Mouse (Mus musculus) embryonic facial prominence, embryonic 14.5 days (tissue): Measurements from ENCODE around the gene Dysf. TPM values are rescaled to one million over a fixed set of nuclear protein-coding genes. Genes with fewer than 3 reads are reported as not detected.
A peak's percentile ranks its signal among the peaks of the same experiment; 100 is the strongest.
"Not testable (repeated sequence)": the region's sequence is repeated elsewhere in the genome, so short reads cannot be mapped to it uniquely, and the experiment has no call there.

Source experiments
- ATAC-seq: fragments of 200-750 bp; cut with Nextera tagmentation; 2 replicates; pipeline ENCODE4 v1.8.0; 2017; ENCODE audit warnings: low read depth, moderate number of reproducible peaks, moderate TSS enrichment
- DNase-seq: peaks from one replicate; pipeline ENCODE4 v3.0.0-alpha.2; 2015; ENCODE audit warnings: low spot score
- H3K27ac ChIP-seq: fragments of 300-500 bp; sonication (generic); replicated peaks from 2 replicates; pipeline ENCODE4 v1.5.1; 2014; ENCODE audit warnings: low read depth, mild to moderate bottlenecking, low read length, moderate library complexity
- H3K27me3 ChIP-seq: fragments of 300-500 bp; sonication (generic); replicated peaks from 2 replicates; pipeline ENCODE4 v1.6.1; 2014; ENCODE audit warnings: low read length; ENCODE audit not compliant: control insufficient read depth, insufficient read depth
- H3K36me3 ChIP-seq: fragments of 300-500 bp; sonication (generic); 2 replicates; pipeline ENCODE4 v1.6.1; 2014; ENCODE audit warnings: low read length, mixed read lengths; ENCODE audit not compliant: control insufficient read depth, insufficient read depth
- H3K4me1 ChIP-seq: fragments of 300-500 bp; sonication (generic); 2 replicates; pipeline ENCODE4 v1.6.1; 2014; ENCODE audit warnings: antibody characterized with exemption, low read length; ENCODE audit not compliant: control insufficient read depth, insufficient read depth
- H3K4me2 ChIP-seq: fragments of 300-500 bp; sonication (generic); 2 replicates; pipeline ENCODE4 v1.6.1; 2014; ENCODE audit warnings: low read depth, mild to moderate bottlenecking, low read length, moderate library complexity, mixed read lengths
- H3K4me3 ChIP-seq: fragments of 300-500 bp; sonication (generic); 2 replicates; pipeline ENCODE4 v1.5.1; 2014; ENCODE audit warnings: low read depth, mild to moderate bottlenecking, low read length
- H3K9ac ChIP-seq: fragments of 300-500 bp; sonication (generic); 2 replicates; pipeline ENCODE4 v1.6.1; 2014; ENCODE audit warnings: low read depth, mild to moderate bottlenecking, low read length, moderate library complexity, mixed read lengths
- H3K9me3 ChIP-seq: fragments of 300-500 bp; sonication (generic); 2 replicates; pipeline ENCODE4 v1.6.1; 2016; ENCODE audit warnings: low read length; ENCODE audit not compliant: control insufficient read depth
- WGBS: fragments of 180-500 bp; shearing (Covaris S2); extraction: QIAGEN DNeasy Blood & Tissue Kit; methylation state at CpG from one replicate; pipeline ENCODE4 v1.1.7; 2014; 5-methylcytosine and 5-hydroxymethylcytosine counted together
- polyA plus RNA-seq: library from polyadenylated mRNA; unstranded; fragments of >200 nt; fragmentation: Nextera tagmentation; extraction: Ambion mirVana; gene quantifications from 2 replicates; pipeline ENCODE4 v1.2.1, GENCODE M21; 2014

Dysf gene
- polyA plus RNA-seq, 1 experiment from 2014 or later, result 17.0 TPM

DNA sequence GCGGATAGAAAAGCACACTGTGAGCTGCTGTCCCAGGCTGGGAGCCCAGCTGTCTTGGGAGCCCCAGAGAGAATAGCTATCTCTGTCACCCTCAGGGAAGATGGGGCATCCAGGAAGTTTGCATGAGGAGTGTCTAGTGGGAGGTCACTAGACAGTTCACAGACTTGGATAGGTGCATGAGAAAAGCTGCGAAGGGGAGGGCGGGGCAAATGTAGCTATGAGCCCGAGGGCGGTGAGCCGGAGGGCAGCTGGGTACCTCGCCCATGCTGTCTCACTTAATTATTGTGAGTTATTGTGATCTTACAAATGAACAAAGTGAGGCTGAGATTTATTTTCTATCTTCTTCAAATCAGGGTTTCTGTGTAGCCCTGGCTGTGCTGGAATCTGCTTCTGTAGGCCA, 21.4 kb downstream of the Dysf start:
- Histone ChIP-seq H3K4me1 (no peaks in the 10 kb centered on the region), H3K4me2 (no peak overlapping the region), H3K9me3 (no peaks in the 10 kb centered on the region), H3K27ac (no peak overlapping the region), H3K27me3 (no peaks in the 10 kb centered on the region), H3K36me3 (no peaks in the 10 kb centered on the region), H3K4me3 (no peak overlapping the region), H3K9ac (no peak overlapping the region)
- DNase-seq, result no peak
- ATAC-seq, result no peak
- 84% methylated on average over 7 of the region's 7 CpGs for WGBS

DNA sequence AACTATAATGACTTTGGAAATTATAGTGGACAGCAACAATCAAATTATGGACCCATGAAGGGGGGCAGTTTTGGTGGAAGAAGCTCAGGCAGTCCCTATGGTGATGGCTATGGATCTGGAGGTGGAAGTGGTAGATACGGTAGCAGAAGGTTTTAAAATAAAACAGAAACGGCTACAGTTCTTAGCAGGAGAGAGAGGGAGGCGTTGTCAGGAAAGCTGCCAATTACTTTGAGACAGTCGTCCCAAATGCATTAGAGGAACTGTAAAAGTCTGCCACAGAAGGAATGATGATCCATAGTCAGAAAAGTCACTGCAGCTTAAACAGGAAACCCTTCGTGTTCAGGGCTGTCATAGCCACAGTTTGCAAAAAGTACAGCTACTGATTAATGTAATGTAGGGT, 24.1 kb downstream of the Dysf start:
- 56% methylated on average over 5 of the region's 5 CpGs for WGBS
- ATAC-seq, result not testable (repeated sequence)

DNA sequence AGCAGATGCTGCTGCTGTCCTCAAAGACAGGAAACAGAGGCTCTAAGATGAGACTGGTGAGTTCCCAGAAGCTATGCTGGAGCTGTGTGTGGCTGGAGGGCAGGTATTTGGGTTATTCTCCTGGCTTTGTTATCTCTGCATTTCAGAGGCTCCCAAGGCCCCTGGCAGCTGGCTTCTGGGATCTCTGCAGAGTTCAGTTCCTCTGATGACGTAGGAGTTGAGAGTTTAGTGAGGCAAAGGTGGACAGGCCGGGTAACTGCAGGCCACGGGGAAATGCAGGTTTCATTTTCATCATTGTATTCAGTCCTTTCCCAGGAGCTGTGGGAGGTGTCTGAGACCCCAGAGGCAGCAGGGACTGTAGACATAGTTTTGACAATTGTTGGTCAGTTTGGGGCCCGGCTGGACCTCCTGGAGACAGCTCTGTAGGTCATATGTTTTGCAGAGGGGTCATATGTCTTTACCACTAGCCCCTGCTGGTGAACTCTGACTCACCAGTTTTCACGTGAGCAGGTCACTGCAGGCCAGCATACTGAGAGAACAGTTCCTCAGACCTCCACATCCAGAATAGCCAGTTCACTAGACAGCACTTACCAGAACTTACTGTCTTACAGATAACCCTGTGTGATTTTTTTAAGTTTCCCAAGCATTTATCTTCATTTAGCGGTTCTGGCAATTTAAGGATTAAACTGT, 35.0 kb downstream of the Dysf start:
- ATAC-seq (no peak), DNase-seq (no peak)
- no peaks in the 10 kb centered on the region for H3K27me3 ChIP-seq
- 50% methylated on average over 6 of the region's 6 CpGs for WGBS
- H3K9ac ChIP-seq, result no peak overlapping the region
- no peaks in the 10 kb centered on the region for H3K4me1 ChIP-seq
- no peaks in the 10 kb centered on the region for H3K36me3 ChIP-seq
- no peak overlapping the region for H3K4me3 ChIP-seq
- H3K4me2 ChIP-seq, result no peak overlapping the region
- H3K27ac ChIP-seq, result no peak overlapping the region
- H3K9me3 ChIP-seq, result no peaks in the 10 kb centered on the region

More for the DNA sequence above, 24.1 kb downstream of the Dysf start:
- not testable (repeated sequence) for H3K36me3 ChIP-seq, H3K27ac ChIP-seq, H3K4me1 ChIP-seq, H3K9me3 ChIP-seq, H3K27me3 ChIP-seq, DNase-seq, H3K9ac ChIP-seq, H3K4me2 ChIP-seq, H3K4me3 ChIP-seq

DNA sequence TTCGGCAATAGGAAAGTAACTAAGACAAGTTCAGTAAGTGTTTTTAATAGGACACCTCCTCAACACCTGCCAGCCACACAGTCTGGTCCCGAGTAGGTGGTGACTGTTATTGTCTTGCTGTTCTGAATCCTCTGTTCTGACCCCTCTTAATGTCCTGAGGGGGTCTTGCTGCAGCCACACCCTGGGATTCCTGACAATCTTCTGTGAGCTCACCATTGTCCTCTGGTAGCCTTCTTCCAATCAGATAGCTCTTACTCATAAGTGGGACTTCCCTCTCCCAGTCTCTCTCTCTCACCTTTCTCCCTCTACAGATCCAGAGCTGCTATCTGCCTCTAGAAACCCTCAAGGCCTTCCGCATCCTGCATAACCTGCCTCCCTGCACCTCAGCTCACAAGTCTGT, 36.3 kb downstream of the Dysf start:
- ATAC-seq (no peak), DNase-seq (no peak)
- Histone ChIP-seq H3K9me3 (no peaks in the 10 kb centered on the region), H3K36me3 (no peaks in the 10 kb centered on the region), H3K4me2 (no peak overlapping the region), H3K9ac (no peak overlapping the region), H3K27me3 (no peaks in the 10 kb centered on the region), H3K27ac (no peak overlapping the region), H3K4me3 (no peak overlapping the region), H3K4me1 (no peaks in the 10 kb centered on the region)
- WGBS, result 73% methylated on average over 3 of the region's 3 CpGs

DNA sequence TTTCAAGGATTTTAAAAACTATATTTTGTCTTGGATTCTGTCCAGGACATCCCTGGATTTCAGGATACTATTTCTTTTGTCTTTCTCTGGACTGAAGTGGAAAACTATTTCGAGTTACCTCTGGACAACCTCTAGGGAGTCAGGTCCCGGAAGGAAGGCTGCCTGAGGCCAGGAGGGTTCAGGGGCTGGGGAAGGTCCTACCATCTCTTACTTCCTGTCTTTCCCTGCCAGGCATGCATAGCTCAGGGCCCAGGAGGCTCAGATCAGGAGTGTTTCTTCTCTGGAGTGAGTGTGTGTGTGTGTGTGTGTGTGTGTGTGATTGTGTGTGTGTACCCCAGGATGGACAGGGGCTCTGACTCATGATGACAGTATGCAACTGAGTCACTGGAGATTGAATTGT, 40.5 kb downstream of the Dysf start:
- ATAC-seq (no peak), DNase-seq (peak; percentile 32)
- no peaks in the 10 kb centered on the region for H3K9me3 ChIP-seq
- H3K4me1 ChIP-seq, result no peaks in the 10 kb centered on the region
- no peaks in the 10 kb centered on the region for H3K36me3 ChIP-seq
- no peaks in the 10 kb centered on the region for H3K27me3 ChIP-seq
- H3K4me3 ChIP-seq, result no peak overlapping the region
- no peak overlapping the region for H3K9ac ChIP-seq
- 49% methylated on average over 2 of the region's 2 CpGs for WGBS
- H3K4me2 ChIP-seq, result no peak overlapping the region
- no peak overlapping the region for H3K27ac ChIP-seq

DNA sequence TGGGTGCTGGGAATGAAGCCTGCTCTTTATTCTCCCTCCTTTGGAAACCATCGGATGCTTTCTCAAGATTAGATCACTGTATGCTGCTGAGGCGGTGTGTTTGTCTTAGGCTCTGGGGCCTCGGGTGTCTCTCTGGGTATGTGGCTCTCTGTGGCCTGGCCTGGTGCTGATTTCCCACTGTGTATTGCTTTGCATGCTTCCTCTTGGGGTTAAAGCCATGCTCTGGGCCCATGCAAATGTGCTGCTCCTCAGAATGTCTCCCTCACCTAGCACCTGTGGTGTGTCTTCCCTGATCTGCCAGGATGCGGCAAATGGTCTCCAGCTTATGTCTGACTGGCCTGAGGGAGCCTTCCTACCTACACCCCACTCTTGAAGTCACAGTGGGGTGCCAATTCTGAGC, 41.8 kb downstream of the Dysf start:
- no peak overlapping the region for H3K4me2 ChIP-seq
- H3K27ac ChIP-seq, result no peak overlapping the region
- no peak overlapping the region for H3K4me3 ChIP-seq
- no peaks in the 10 kb centered on the region for H3K4me1 ChIP-seq
- ATAC-seq, result no peak
- no peak overlapping the region for H3K9ac ChIP-seq
- H3K27me3 ChIP-seq, result no peaks in the 10 kb centered on the region
- H3K36me3 ChIP-seq, result no peaks in the 10 kb centered on the region
- DNase-seq, result no peak
- WGBS, result 88% methylated on average over 4 of the region's 4 CpGs
- no peaks in the 10 kb centered on the region for H3K9me3 ChIP-seq

DNA sequence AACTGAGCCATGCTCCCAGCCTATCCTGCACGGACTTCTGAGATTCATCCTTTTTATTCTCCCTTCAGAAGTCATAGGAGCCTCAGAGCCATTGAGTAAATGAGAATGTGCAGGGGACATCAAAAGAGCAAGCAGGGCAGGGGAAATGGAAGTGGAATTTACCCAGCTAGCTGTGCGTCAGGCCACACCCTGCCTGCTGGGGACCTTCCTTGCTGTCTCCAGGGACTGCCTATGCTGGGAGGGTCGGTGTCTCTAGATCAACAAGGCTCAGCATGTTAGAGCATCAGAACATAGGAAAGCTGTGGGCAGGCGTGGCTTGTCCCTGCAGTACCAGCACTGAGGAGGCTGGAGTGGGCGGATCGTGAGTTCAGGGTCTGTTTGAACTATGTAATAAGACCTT, 42.6 kb downstream of the Dysf start:
- 45% methylated on average over 6 of the region's 6 CpGs for WGBS
- DNase-seq, result peak; percentile 59

DNA sequence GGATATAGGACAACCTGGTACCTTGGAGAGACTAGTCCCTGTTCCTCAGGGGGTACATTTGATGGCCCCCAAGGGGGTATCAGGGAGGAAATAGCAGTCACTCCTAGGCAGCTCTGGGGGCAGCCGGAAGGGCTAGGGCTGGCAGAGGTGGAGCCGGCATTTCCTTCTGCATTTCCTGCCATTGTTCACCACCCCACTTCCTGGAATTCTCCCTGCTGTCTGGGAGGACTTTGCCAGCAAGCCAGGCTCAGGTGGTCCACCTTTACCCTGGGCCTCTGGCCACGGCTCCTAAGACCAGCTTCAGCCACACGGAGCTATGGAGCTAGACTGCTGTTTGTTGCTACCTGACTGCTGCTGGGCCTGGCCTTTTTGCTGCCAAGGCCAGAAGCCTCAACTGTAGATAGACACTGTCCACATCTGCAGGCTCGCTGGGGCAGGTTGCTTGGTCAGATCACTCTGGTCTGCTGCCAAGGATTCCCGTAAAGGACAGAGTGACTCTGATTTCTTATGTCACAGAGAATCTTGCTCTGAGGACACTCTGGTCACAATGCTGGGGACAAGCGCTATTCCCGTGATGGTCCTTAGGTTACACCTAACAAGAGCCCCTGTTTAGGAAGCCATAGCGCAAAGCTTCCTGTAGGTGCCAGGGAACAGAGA, 45.6 kb downstream of the Dysf start:
- ATAC-seq (no peak), DNase-seq (no peak)
- H3K4me2 ChIP-seq, result no peak overlapping the region
- no peak overlapping the region for H3K4me3 ChIP-seq
- WGBS, result 69% methylated on average over 9 of the region's 9 CpGs
- H3K9me3 ChIP-seq, result no peaks in the 10 kb centered on the region
- no peak overlapping the region for H3K9ac ChIP-seq
- H3K4me1 ChIP-seq, result no peaks in the 10 kb centered on the region
- H3K36me3 ChIP-seq, result no peaks in the 10 kb centered on the region
- no peak overlapping the region for H3K27ac ChIP-seq
- no peaks in the 10 kb centered on the region for H3K27me3 ChIP-seq

More for the DNA sequence above, 42.6 kb downstream of the Dysf start:
- Histone ChIP-seq H3K27me3 (no peaks in the 10 kb centered on the region), H3K9me3 (no peaks in the 10 kb centered on the region), H3K4me3 (no peak overlapping the region), H3K4me2 (no peak overlapping the region), H3K9ac (no peak overlapping the region), H3K36me3 (no peaks in the 10 kb centered on the region), H3K27ac (no peak overlapping the region), H3K4me1 (no peaks in the 10 kb centered on the region)
- 0 out of 2 replicates have a peak, but pooled peaks have one; percentile 55 for ATAC-seq

DNA sequence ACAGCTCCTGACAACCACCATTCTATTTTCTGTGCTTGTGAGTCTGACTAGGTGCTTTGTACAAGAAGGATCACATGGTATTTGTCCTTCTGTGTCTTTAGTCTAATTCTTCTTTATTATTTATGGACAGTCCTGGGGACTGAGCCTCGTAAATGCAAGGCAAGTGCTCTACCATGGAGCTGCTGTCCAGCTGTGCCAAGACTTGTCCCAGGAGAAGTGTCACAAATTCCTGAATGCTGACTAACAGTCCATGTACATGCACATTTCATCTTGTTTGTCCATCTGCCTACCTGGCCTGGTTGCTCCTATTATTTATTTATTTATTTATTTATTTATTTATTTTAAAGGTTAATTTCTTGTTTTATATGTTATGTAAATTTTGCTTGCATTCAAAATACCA, 47.2 kb downstream of the Dysf start:
- no peak overlapping the region for H3K9ac ChIP-seq
- WGBS, result 71% methylated on average over 1 of the region's 1 CpGs
- DNase-seq (no peak), ATAC-seq (no peak)
- no peak overlapping the region for H3K4me2 ChIP-seq
- H3K36me3 ChIP-seq, result no peaks in the 10 kb centered on the region
- no peaks in the 10 kb centered on the region for H3K9me3 ChIP-seq
- H3K27ac ChIP-seq, result no peak overlapping the region
- H3K4me1 ChIP-seq, result no peaks in the 10 kb centered on the region
- no peaks in the 10 kb centered on the region for H3K27me3 ChIP-seq
- no peak overlapping the region for H3K4me3 ChIP-seq
